Mouse (Mus musculus): ENCODE data around the gene Sde2.

DNA sequence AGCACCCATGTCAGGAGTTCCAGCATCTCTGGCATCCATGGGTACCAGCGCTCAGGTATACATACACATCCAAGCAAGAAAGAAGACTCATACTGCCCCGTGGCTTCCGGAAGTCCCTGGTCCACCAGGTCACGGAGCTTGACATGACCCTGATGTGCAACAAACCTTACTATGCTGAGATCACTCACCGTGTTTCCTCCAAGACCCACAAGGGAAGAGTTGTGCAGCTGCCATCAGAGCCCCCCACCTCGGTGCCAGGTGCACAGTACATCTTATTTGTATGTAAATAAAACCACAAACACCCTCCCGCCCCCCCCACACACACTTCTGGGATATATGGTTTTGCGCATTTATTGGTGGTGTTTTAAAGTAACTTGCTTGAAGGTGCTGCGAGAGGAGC is 24.2 kb downstream of the Sde2 start:
- no peak for TF ChIP-seq HCFC1 (IDR thresholded peaks at IDR 0.05; ENCODE audit: borderline replicate concordance, insufficient read depth, low read length)
- TF ChIP-seq ZC3H11A (IDR thresholded peaks at IDR 0.05; ENCODE audit: borderline replicate concordance, low read depth, low read length): no peak
- no peak for TF ChIP-seq CHD2 (IDR thresholded peaks at IDR 0.05; ENCODE audit: low read depth, low read length)
- no peak for TF ChIP-seq ZNF384 (IDR thresholded peaks at IDR 0.05; ENCODE audit: low read depth, low read length)
- no peak for TF ChIP-seq MAFK (IDR thresholded peaks at IDR 0.05; ENCODE audit: insufficient read depth, low read depth, low read length)
